Mouse (Mus musculus): Measurements from ENCODE around the gene Oat. TPM values are rescaled to one million over a fixed set of nuclear protein-coding genes. Genes with fewer than 3 reads are reported as not detected.
A peak's percentile ranks its signal among the peaks of the same experiment; 100 is the strongest.

Gene Oat
- polyA plus RNA-seq, 1 experiment from 2014 or later, result 186 TPM

- Histone ChIP-seq H3K36me3 (ENCODE audit: insufficient read depth, low read length) (peaks cover 18% of the 10 kb centered on the region), H3K9ac (replicated peaks; ENCODE audit: low read length) (no peak overlapping the region), H3K4me3 (ENCODE audit: low read length) (no peak overlapping the region), H3K27ac (ENCODE audit: low read length) (peak overlapping the region; percentile 24; the same call in 1 of the 2 replicates), H3K4me2 (replicated peaks; ENCODE audit: low read depth, low read length) (no peak overlapping the region), H3K9me3 (ENCODE audit: low read length) (no peaks in the 10 kb centered on the region), H3K27me3 (ENCODE audit: insufficient read depth, low read length) (no peaks in the 10 kb centered on the region), H3K4me1 (ENCODE audit: insufficient read depth, low read length) (no peaks in the 10 kb centered on the region)
- no peak for ATAC-seq (ENCODE audit: low FRiP score, low TSS enrichment)
- WGBS, result 50% methylated on average over 2 of the region's 2 CpGs
Observed at GRCm38 (mm10) chr7:132554091-132554490, 22.1 kb downstream of the Oat start.

GRCm38 (mm10) chr7:132551351-132552126 is 24.7 kb downstream of the Oat start:
- no peaks in the 10 kb centered on the region for H3K27me3 ChIP-seq (ENCODE audit: insufficient read depth, low read length)
- peak; percentile 97 for ATAC-seq (ENCODE audit: low FRiP score, low TSS enrichment)
- H3K9me3 ChIP-seq (ENCODE audit: low read length), result no peaks in the 10 kb centered on the region
- H3K9ac ChIP-seq (replicated peaks; ENCODE audit: low read length), result peak overlapping the region; percentile 64
- H3K27ac ChIP-seq (ENCODE audit: low read length), result peak overlapping the region; percentile 50; the same call in 1 of the 2 replicates
- H3K4me3 ChIP-seq (ENCODE audit: low read length), result peak overlapping the region; percentile 52
- no peaks in the 10 kb centered on the region for H3K4me1 ChIP-seq (ENCODE audit: insufficient read depth, low read length)
- H3K4me2 ChIP-seq (replicated peaks; ENCODE audit: low read depth, low read length), result peak overlapping the region; percentile 74
- under 1% methylated on average over 27 of the region's 27 CpGs for WGBS
- H3K36me3 ChIP-seq (ENCODE audit: insufficient read depth, low read length), result no peaks in the 10 kb centered on the region

GRCm38 (mm10) chr7:132547126-132547525 is 29.1 kb downstream of the Oat start:
- no peak overlapping the region for H3K27ac ChIP-seq (ENCODE audit: low read length)
- WGBS, result 96% methylated on average over 3 of the region's 3 CpGs
- H3K9me3 ChIP-seq (ENCODE audit: low read length), result no peaks in the 10 kb centered on the region
- ATAC-seq (ENCODE audit: low FRiP score, low TSS enrichment), result no peak
- no peak overlapping the region for H3K4me3 ChIP-seq (ENCODE audit: low read length)
- H3K36me3 ChIP-seq (ENCODE audit: insufficient read depth, low read length), result no peaks in the 10 kb centered on the region
- H3K4me1 ChIP-seq (ENCODE audit: insufficient read depth, low read length), result no peaks in the 10 kb centered on the region
- H3K27me3 ChIP-seq (ENCODE audit: insufficient read depth, low read length), result no peaks in the 10 kb centered on the region
- no peak overlapping the region for H3K4me2 ChIP-seq (replicated peaks; ENCODE audit: low read depth, low read length)
- H3K9ac ChIP-seq (replicated peaks; ENCODE audit: low read length), result no peak overlapping the region

- Histone ChIP-seq H3K27ac (ENCODE audit: low read length) (no peak overlapping the region), H3K9me3 (ENCODE audit: low read length) (no peaks in the 10 kb centered on the region), H3K36me3 (ENCODE audit: insufficient read depth, low read length) (no peaks in the 10 kb centered on the region), H3K9ac (replicated peaks; ENCODE audit: low read length) (no peak overlapping the region), H3K27me3 (ENCODE audit: insufficient read depth, low read length) (no peaks in the 10 kb centered on the region), H3K4me2 (replicated peaks; ENCODE audit: low read depth, low read length) (no peak overlapping the region), H3K4me1 (ENCODE audit: insufficient read depth, low read length) (no peaks in the 10 kb centered on the region), H3K4me3 (ENCODE audit: low read length) (no peak overlapping the region)
- no peak for ATAC-seq (ENCODE audit: low FRiP score, low TSS enrichment)
- 38% methylated on average over 4 of the region's 4 CpGs for WGBS
Observed at GRCm38 (mm10) chr7:132542427-132542826, 33.8 kb downstream of the Oat start.

GRCm38 (mm10) chr7:132541566-132541965 is 34.6 kb downstream of the Oat start:
- H3K4me2 ChIP-seq (replicated peaks; ENCODE audit: low read depth, low read length), result no peak overlapping the region
- no peak for ATAC-seq (ENCODE audit: low FRiP score, low TSS enrichment)
- no peak overlapping the region for H3K27ac ChIP-seq (ENCODE audit: low read length)
- H3K9ac ChIP-seq (replicated peaks; ENCODE audit: low read length), result no peak overlapping the region
- 71% methylated on average over 3 of the region's 3 CpGs for WGBS
- H3K36me3 ChIP-seq (ENCODE audit: insufficient read depth, low read length), result no peaks in the 10 kb centered on the region
- H3K27me3 ChIP-seq (ENCODE audit: insufficient read depth, low read length), result no peaks in the 10 kb centered on the region
- H3K9me3 ChIP-seq (ENCODE audit: low read length), result no peaks in the 10 kb centered on the region
- no peak overlapping the region for H3K4me3 ChIP-seq (ENCODE audit: low read length)
- H3K4me1 ChIP-seq (ENCODE audit: insufficient read depth, low read length), result no peaks in the 10 kb centered on the region

- 82% methylated on average over 4 of the region's 4 CpGs for WGBS
- H3K36me3 ChIP-seq (ENCODE audit: insufficient read depth, low read length), result no peaks in the 10 kb centered on the region
- H3K4me1 ChIP-seq (ENCODE audit: insufficient read depth, low read length), result no peaks in the 10 kb centered on the region
- H3K9me3 ChIP-seq (ENCODE audit: low read length), result no peaks in the 10 kb centered on the region
- no peak overlapping the region for H3K4me3 ChIP-seq (ENCODE audit: low read length)
- no peak overlapping the region for H3K4me2 ChIP-seq (replicated peaks; ENCODE audit: low read depth, low read length)
- no peak overlapping the region for H3K27ac ChIP-seq (ENCODE audit: low read length)
- ATAC-seq (ENCODE audit: low FRiP score, low TSS enrichment), result no peak
- H3K9ac ChIP-seq (replicated peaks; ENCODE audit: low read length), result no peak overlapping the region
- H3K27me3 ChIP-seq (ENCODE audit: insufficient read depth, low read length), result no peaks in the 10 kb centered on the region
Observed at GRCm38 (mm10) chr7:132540597-132540996, 35.6 kb downstream of the Oat start.

- no peak overlapping the region for H3K4me3 ChIP-seq (ENCODE audit: low read length)
- 67% methylated on average over 3 of the region's 3 CpGs for WGBS
- H3K36me3 ChIP-seq (ENCODE audit: insufficient read depth, low read length), result no peaks in the 10 kb centered on the region
- H3K27me3 ChIP-seq (ENCODE audit: insufficient read depth, low read length), result no peaks in the 10 kb centered on the region
- H3K27ac ChIP-seq (ENCODE audit: low read length), result no peak overlapping the region
- no peaks in the 10 kb centered on the region for H3K4me1 ChIP-seq (ENCODE audit: insufficient read depth, low read length)
- ATAC-seq (ENCODE audit: low FRiP score, low TSS enrichment), result no peak
- no peak overlapping the region for H3K9ac ChIP-seq (replicated peaks; ENCODE audit: low read length)
- no peak overlapping the region for H3K4me2 ChIP-seq (replicated peaks; ENCODE audit: low read depth, low read length)
- H3K9me3 ChIP-seq (ENCODE audit: low read length), result no peaks in the 10 kb centered on the region
Observed at GRCm38 (mm10) chr7:132529206-132529605, 47.0 kb downstream of the Oat start.

- no peak for ATAC-seq (ENCODE audit: low FRiP score, low TSS enrichment)
- H3K27ac ChIP-seq (ENCODE audit: low read length), result no peak overlapping the region
- no peak overlapping the region for H3K9ac ChIP-seq (replicated peaks; ENCODE audit: low read length)
- no peaks in the 10 kb centered on the region for H3K9me3 ChIP-seq (ENCODE audit: low read length)
- H3K36me3 ChIP-seq (ENCODE audit: insufficient read depth, low read length), result no peaks in the 10 kb centered on the region
- WGBS, result 67% methylated on average over 7 of the region's 7 CpGs
- H3K4me3 ChIP-seq (ENCODE audit: low read length), result no peak overlapping the region
- no peaks in the 10 kb centered on the region for H3K27me3 ChIP-seq (ENCODE audit: insufficient read depth, low read length)
- 0 out of 2 replicates have a peak, but pooled peaks cover 2% of the 10 kb centered on the region for H3K4me1 ChIP-seq (ENCODE audit: insufficient read depth, low read length)
- no peak overlapping the region for H3K4me2 ChIP-seq (replicated peaks; ENCODE audit: low read depth, low read length)
Observed at GRCm38 (mm10) chr7:132513419-132513982, 62.7 kb downstream of the Oat start.

GRCm38 (mm10) chr7:132509110-132509509 is 67.1 kb downstream of the Oat start:
- Histone ChIP-seq H3K9me3 (ENCODE audit: low read length) (no peaks in the 10 kb centered on the region), H3K27ac (ENCODE audit: low read length) (no peak overlapping the region), H3K36me3 (ENCODE audit: insufficient read depth, low read length) (no peaks in the 10 kb centered on the region), H3K4me1 (ENCODE audit: insufficient read depth, low read length) (0 out of 2 replicates have a peak, but pooled peaks cover 2% of the 10 kb centered on the region), H3K9ac (replicated peaks; ENCODE audit: low read length) (no peak overlapping the region), H3K4me2 (replicated peaks; ENCODE audit: low read depth, low read length) (no peak overlapping the region), H3K4me3 (ENCODE audit: low read length) (no peak overlapping the region), H3K27me3 (ENCODE audit: insufficient read depth, low read length) (no peaks in the 10 kb centered on the region)
- 67% methylated on average over 2 of the region's 2 CpGs for WGBS
- ATAC-seq (ENCODE audit: low FRiP score, low TSS enrichment), result no peak

Measured in kidney, embryonic 16.5 days (tissue).